Mouse (Mus musculus) cortical plate, adult 2 months (tissue): ENCODE measurements at regions not wholly inside any gene's neighbourhood (a gene's known extent, or its start where the extent isn't known, plus 50 kb on each side); places are given as distances from the start of the nearest gene placed in this dataset.

Source experiments
- CTCF ChIP-seq: fragments of 200-500 bp; IDR thresholded peaks from 2 replicates; pipeline ENCODE4 v1.5.1; 2011; ENCODE audit warnings: mild to moderate bottlenecking, control low read depth, low read length; ENCODE audit not compliant: insufficient read depth; ENCODE audit errors: extremely low read depth
- POLR2A ChIP-seq: fragments of 200-500 bp; IDR thresholded peaks from 2 replicates; pipeline ENCODE4 v1.6.1; 2011; ENCODE audit warnings: mild to moderate bottlenecking, low read length, control low read depth; ENCODE audit not compliant: insufficient read depth; ENCODE audit errors: extremely low read depth

GRCm38 (mm10) chr1:142665262-142665661 lies 975.2 kb upstream of the B3galt2 start:
- TF ChIP-seq CTCF (no peak), POLR2A (no peak)
